Mouse (Mus musculus) forebrain, embryonic 15.5 days (tissue): ENCODE measurements around the gene Msl3. TPM values are rescaled to one million over a fixed set of nuclear protein-coding genes. Genes with fewer than 3 reads are reported as not detected.
A peak's percentile ranks its signal among the peaks of the same experiment; 100 is the strongest.
"Not testable (repeated sequence)": the region's sequence is repeated elsewhere in the genome, so short reads cannot be mapped to it uniquely, and the experiment has no call there.

Experiments
- ATAC-seq: fragments of 200-750 bp; cut with Nextera tagmentation; replicated peaks from 2 replicates; pipeline ENCODE4 v1.8.0; 2017; ENCODE audit warnings: mild to moderate bottlenecking, moderate TSS enrichment, moderate library complexity
- H3K27ac ChIP-seq: fragments of 300-500 bp; sonication (generic); replicated peaks from 2 replicates; pipeline ENCODE4 v1.5.1; 2015; ENCODE audit warnings: mild to moderate bottlenecking, inconsistent platforms
- H3K27me3 ChIP-seq: fragments of 300-500 bp; sonication (generic); 2 replicates; pipeline ENCODE4 v1.6.1; 2015; ENCODE audit warnings: inconsistent platforms
- H3K36me3 ChIP-seq: fragments of 300-500 bp; sonication (generic); 2 replicates; pipeline ENCODE4 v1.6.1; 2015; ENCODE audit warnings: mild to moderate bottlenecking, inconsistent platforms
- H3K4me1 ChIP-seq: fragments of 300-500 bp; sonication (generic); 2 replicates; pipeline ENCODE4 v1.6.1; 2015; ENCODE audit warnings: inconsistent platforms
- H3K4me2 ChIP-seq: fragments of 300-500 bp; sonication (generic); replicated peaks from 2 replicates; pipeline ENCODE4 v1.6.1; 2015; ENCODE audit warnings: mild to moderate bottlenecking, inconsistent platforms
- H3K4me3 ChIP-seq: fragments of 300-500 bp; sonication (generic); 2 replicates; pipeline ENCODE4 v1.5.1; 2015; ENCODE audit warnings: mild to moderate bottlenecking, inconsistent platforms
- H3K9ac ChIP-seq: fragments of 300-500 bp; sonication (generic); replicated peaks from 2 replicates; pipeline ENCODE4 v1.6.1; 2015; ENCODE audit warnings: mild to moderate bottlenecking, inconsistent platforms
- H3K9me3 ChIP-seq: fragments of 300-500 bp; sonication (generic); 2 replicates; pipeline ENCODE4 v1.6.1; 2016; ENCODE audit warnings: inconsistent platforms
- WGBS: fragments of 180-500 bp; shearing (Covaris S2); methylation state at CpG from one replicate; pipeline ENCODE4 v1.1.7; 2015; ENCODE audit warnings: mixed read lengths; 5-methylcytosine and 5-hydroxymethylcytosine counted together
- polyA plus RNA-seq: library from polyadenylated mRNA; unstranded; fragments of >200 nt; fragmentation: Nextera tagmentation; extraction: Ambion mirVana; gene quantifications from 2 replicates; pipeline ENCODE4 v1.2.1, GENCODE M21; 2015

The Msl3 gene
- 21.0 and 22.1 TPM in 2 replicates for polyA plus RNA-seq

DNA sequence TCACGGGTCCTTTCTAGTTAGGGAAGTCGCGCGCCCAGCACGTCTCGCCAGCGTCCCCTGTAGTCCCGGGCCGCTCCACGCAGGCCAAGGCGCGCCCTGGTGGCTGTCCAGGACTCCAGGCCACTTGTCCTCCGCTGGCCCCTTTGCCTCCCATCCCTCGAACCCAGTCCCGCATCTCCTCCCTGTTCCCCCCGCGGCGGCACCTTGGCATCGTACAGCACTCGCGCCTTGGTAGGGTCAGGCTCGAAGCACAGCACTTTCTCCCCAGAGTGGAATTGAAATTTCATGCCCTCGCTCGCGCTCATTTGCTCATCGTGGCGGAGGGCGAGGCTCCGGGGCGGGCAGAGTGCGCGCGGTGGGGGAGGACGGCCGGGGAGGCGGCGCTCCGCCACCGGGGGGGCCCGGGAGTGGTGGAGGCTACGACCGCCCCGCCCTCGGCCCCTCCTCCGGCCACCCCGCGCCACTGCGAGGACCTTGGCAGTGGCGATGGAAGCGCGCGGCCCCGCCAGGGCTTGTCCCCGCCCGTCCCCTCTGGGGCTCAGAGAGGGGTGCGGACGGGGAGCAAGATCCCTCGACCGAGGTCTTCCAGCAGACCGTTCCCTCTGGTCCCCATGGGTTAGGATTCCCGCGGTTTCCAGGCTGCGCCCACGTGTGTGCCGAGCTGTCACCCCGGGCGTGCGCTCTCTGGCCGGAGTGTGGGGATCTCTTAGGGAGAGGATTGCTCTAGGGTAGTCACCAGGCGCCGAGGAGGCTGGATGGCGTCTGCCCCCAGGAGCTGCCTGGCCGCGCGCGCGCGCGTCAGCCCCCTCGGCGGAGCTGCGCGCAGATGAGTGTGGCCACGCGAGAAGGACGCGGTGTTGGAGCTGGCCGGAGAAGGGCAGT, at the start of gene Msl3:
Gene Msl3, minus strand, starts transcription at position 374 of the 882 bp plus-strand sequence.
- WGBS = 26% methylated on average over 71 of the region's 88 CpGs
- peak; percentile 92 for ATAC-seq
- peak within 1 kb of the TSS; percentile 75 for H3K4me2 ChIP-seq

DNA sequence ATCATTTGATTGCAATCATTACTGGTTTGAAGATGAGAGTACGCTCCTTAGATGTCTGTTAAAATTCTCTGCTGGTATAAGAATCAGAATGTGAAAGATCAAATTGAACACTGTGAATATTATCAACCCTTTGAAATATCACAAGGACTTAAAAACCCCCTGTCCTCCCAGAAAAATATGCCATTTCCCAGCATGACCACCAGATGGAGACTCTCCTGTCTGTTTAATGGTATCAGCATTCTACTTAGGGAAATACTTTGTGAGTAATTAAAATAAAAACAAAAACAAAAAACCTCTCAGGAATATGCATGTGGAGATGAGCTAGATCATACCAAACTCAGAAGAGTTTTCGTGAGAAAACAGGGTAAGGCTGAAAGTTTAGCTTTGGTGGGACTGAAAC, 44.3 kb upstream of the Msl3 start:
- Histone ChIP-seq H3K36me3 (no peaks in the 10 kb centered on the region), H3K4me3 (no peak overlapping the region), H3K27me3 (no peaks in the 10 kb centered on the region), H3K9ac (no peak overlapping the region), H3K4me1 (no peaks in the 10 kb centered on the region), H3K27ac (no peak overlapping the region), H3K9me3 (no peaks in the 10 kb centered on the region), H3K4me2 (no peak overlapping the region)
- 73% methylated on average over 2 of the region's 2 CpGs for WGBS
- ATAC-seq = no peak

More for the DNA sequence above, at the start of gene Msl3:
- Histone ChIP-seq H3K9ac (peak within 1 kb of the TSS; percentile 62), H3K27me3 (no peaks in the 10 kb centered on the region), H3K36me3 (no peaks in the 10 kb centered on the region; the same call in 1 of the 2 replicates), H3K9me3 (no peaks in the 10 kb centered on the region), H3K4me3 (peak within 1 kb of the TSS; percentile 64), H3K27ac (peak within 1 kb of the TSS; percentile 92), H3K4me1 (no peaks in the 10 kb centered on the region)

DNA sequence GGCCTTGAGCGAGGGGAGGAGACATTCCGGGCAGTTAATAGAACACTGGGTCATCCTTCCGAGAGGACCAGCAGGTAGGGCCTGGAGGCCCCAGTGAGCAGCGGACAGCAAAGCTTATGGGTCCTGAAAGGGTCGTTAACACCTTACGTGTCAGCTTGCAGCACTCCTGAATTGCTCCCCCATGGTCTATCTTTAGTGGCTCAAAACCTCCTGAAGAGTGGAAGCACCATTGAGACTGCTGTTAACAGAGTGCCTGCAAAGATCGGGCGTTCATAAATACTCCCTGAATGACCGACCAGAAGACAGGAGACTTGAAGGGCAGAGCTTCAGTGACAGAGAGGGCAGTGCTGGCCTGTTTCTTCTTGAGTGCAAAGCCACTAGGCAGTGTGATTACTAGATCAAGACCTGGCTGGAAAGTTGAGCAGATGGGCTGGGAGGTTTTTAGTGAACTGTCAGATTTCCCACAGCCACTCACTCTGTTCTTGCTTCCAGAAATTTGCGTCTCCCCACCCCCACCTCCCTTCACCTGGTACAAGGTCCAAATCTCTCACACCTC, 787 bp upstream of the Msl3 start:
- ATAC-seq = peak; percentile 43

DNA sequence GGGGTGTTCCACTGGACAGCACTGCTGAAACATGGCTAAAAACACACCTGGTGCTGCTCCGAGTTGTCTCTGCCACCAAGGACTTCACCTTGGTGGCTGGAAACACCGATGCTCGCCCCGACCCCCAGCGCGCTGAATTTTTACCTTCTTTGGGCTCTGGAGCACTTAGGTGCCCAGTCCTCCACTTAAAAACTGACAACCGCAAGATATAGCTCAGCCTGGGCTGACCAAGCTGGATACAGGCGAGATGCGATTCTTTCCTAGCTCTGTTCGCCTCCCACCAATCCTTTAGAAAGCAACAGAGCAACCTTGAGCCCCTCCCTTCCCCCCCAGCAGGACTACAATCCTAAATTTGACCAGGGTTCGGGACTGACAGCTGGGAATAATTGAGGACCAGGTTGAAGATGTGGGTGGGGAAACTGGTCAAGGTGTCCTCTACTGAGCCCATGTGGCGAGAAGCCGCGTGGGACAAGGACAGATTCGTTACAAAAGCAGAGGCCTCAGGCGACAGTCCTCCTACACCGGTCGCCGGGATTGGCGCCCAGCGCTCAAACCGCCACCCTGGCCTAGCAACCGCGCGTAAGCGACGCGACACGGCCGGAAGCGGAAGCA, 679 bp downstream of the Msl3 start:
- Histone ChIP-seq H3K4me1 (no peaks in the 10 kb centered on the region), H3K36me3 (no peaks in the 10 kb centered on the region; the same call in 1 of the 2 replicates), H3K27me3 (no peaks in the 10 kb centered on the region), H3K27ac (peak overlapping the region; percentile 92), H3K9ac (peak overlapping the region; percentile 62), H3K4me3 (peak overlapping the region; percentile 64), H3K4me2 (peak overlapping the region; percentile 75), H3K9me3 (no peaks in the 10 kb centered on the region)
- 35% methylated on average over 26 of the region's 31 CpGs for WGBS
- ATAC-seq = peak; percentile 17

More for the DNA sequence above, 787 bp upstream of the Msl3 start:
- peak overlapping the region; percentile 92 for H3K27ac ChIP-seq
- H3K4me2 ChIP-seq = peak overlapping the region; percentile 75
- peak overlapping the region; percentile 62 for H3K9ac ChIP-seq
- H3K27me3 ChIP-seq = no peaks in the 10 kb centered on the region
- 32% methylated on average over 10 of the region's 10 CpGs for WGBS
- H3K4me1 ChIP-seq = no peaks in the 10 kb centered on the region
- no peaks in the 10 kb centered on the region for H3K9me3 ChIP-seq
- peak overlapping the region; percentile 64 for H3K4me3 ChIP-seq
- no peaks in the 10 kb centered on the region; the same call in 1 of the 2 replicates for H3K36me3 ChIP-seq

DNA sequence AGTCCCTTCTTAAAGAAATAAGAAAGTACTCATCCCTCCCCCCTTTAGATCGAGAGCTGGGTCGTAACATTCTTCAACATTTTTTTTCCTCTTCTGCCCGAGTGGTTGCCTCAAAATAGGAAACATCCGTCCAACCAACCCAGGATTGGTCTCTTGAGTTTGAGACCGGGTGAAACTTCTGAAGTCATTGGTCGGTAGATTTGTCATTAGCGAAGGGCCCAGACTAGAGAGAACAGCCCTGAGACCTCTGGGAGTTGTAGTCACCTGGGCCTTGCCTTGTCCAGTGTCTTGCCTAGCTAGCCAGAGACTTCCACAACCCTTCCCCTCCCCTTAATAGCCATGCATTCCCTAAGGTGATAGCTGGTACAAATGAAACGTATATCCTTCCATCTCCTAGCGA, 1.3 kb downstream of the Msl3 start:
- Histone ChIP-seq H3K4me3 (peak overlapping the region; percentile 64), H3K27me3 (no peaks in the 10 kb centered on the region), H3K9me3 (no peaks in the 10 kb centered on the region), H3K4me1 (no peaks in the 10 kb centered on the region), H3K4me2 (peak overlapping the region; percentile 75), H3K27ac (peak overlapping the region; percentile 92; the same call in 1 of the 2 replicates), H3K36me3 (no peaks in the 10 kb centered on the region; the same call in 1 of the 2 replicates), H3K9ac (peak overlapping the region; percentile 62)
- ATAC-seq = peak; percentile 66
- 18% methylated on average over 9 of the region's 9 CpGs for WGBS

DNA sequence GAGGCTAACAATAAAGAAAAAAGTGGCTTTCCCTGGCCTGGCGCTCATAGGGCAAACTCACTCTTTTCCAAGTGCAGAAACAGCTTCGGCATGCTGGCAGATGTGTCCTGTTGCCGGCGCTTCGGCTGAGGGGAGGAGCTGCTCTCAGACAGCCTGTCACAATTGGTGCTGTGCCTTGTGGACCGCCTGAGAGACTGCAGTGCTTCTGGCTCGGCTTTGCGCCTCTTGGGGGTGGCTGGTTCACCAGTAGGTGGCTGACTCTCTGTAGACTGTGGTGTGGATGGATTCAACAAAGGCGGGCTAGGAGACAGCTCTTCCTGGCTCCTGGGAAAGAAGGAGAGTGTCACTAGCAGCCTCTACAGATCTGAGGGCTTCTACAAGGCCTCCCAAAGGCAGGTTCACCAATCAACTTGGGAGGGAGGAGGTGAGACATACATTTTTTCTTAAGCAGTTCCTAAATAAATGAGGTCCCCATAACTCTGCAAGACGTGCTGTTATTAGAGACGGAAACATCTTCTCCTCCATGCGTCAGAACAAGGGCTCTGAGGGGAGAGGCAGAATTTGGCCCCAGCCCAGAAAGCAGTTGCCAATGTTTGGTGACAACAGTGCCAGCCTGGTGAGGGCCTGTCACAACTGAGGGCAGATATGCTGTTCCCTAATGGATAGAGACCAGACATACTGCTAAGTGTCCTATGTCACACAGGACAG, 9.6 kb downstream of the Msl3 start:
- Histone ChIP-seq H3K4me3 (no peak overlapping the region), H3K27ac (no peak overlapping the region), H3K4me1 (no peaks in the 10 kb centered on the region), H3K9ac (no peak overlapping the region), H3K9me3 (no peaks in the 10 kb centered on the region), H3K36me3 (no peaks in the 10 kb centered on the region), H3K4me2 (no peak overlapping the region), H3K27me3 (no peaks in the 10 kb centered on the region)
- 67% methylated on average over 12 of the region's 12 CpGs for WGBS
- ATAC-seq = no peak

DNA sequence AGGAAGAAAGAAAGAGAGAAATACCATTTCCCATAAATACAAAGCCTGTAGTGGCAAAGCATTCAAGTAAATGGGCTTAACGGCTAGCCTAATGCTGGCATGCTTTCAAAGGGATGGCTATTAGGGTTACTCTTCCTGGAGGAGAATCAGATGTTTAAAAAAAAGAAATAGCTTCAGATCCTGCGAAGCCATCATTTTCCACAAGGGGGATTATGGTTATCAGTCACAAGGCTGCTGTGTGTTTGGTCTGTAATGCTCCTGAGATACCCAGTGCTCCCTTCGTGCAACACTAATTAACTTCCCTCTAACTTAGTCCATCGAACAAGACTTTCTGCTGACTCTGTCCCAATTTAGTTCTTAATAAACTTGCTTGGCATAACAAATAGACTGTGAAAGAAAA, 13.5 kb downstream of the Msl3 start:
- H3K4me3 ChIP-seq = no peak overlapping the region
- H3K27ac ChIP-seq = no peak overlapping the region
- no peak overlapping the region for H3K4me2 ChIP-seq
- no peak for ATAC-seq
- H3K9me3 ChIP-seq = no peaks in the 10 kb centered on the region
- no peaks in the 10 kb centered on the region for H3K36me3 ChIP-seq
- H3K9ac ChIP-seq = no peak overlapping the region
- H3K4me1 ChIP-seq = no peaks in the 10 kb centered on the region
- H3K27me3 ChIP-seq = no peaks in the 10 kb centered on the region
- WGBS = 51% methylated on average over 4 of the region's 4 CpGs

DNA sequence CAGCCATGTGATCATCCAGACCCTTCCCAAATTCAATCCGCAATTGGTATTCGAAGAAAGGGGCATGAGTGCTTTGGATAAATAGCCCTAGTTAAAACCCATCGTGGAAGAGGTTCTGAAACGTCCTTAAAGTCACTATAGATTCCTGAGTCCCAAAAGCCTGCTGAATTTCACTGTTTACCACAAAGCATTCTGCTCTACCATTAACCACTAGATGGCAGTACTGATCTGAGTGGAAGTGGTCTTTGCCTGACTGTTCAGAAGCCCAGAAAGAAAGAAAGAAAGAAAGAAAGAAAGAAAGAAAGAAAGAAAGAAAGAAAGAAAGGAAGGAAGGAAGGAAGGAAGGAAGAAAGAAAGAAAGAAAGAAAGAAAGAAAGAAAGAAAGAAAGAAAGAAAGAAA, 13.9 kb downstream of the Msl3 start:
- H3K4me3 ChIP-seq, H3K9ac ChIP-seq, H3K36me3 ChIP-seq, H3K4me1 ChIP-seq, H3K9me3 ChIP-seq, H3K27me3 ChIP-seq, H3K4me2 ChIP-seq, H3K27ac ChIP-seq: not testable (repeated sequence)
- 53% methylated on average over 4 of the region's 4 CpGs for WGBS
- ATAC-seq = 0 out of 2 replicates have a peak, but pooled peaks have one; percentile 60

DNA sequence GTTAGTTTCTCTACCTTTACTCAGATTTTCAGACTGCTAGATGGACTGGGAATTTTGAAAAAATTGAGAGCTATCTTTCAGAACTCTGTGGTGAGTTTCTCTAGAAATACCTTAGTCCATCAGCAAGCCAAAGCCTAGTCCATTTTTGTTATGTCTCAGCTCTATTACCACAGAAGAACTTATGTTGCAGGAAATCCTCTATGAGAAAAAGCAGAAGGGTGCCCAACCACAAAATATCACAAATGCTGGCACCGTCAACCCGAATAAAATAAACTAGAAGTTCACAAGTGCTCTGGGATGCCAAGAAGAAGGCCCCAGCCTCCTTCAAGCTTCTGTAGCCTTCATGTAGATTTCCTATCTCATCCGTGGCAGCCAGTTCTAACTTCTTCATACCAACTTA, 14.4 kb downstream of the Msl3 start:
- no peak for ATAC-seq
- no peak overlapping the region for H3K4me3 ChIP-seq
- no peaks in the 10 kb centered on the region for H3K9me3 ChIP-seq
- no peak overlapping the region for H3K9ac ChIP-seq
- no peaks in the 10 kb centered on the region for H3K4me1 ChIP-seq
- WGBS = 88% methylated on average over 3 of the region's 3 CpGs
- H3K27ac ChIP-seq = no peak overlapping the region
- H3K27me3 ChIP-seq = no peaks in the 10 kb centered on the region
- no peak overlapping the region for H3K4me2 ChIP-seq
- no peaks in the 10 kb centered on the region for H3K36me3 ChIP-seq

DNA sequence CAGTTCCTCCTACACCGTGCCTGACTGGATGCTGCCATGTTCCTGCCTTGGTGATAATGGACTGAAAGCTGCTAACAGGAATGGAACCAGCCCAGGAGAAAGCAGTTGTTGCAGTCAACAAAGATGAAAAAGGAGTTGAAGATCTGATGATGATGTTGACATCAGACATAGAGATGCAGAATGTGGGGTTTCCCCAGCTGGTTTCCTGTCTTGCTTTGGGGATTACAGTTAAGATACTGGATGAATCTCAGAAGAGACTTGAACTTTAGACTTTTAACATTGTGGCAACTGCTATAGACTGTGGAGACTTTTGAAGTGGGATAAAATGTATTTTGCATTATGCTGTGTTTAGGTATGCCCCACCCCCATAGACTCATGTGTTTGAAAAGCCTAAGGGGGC, 15.9 kb downstream of the Msl3 start:
- ATAC-seq = no peak
- H3K4me2 ChIP-seq = no peak overlapping the region
- WGBS = 97% methylated on average over 1 of the region's 1 CpGs
- H3K9me3 ChIP-seq = no peaks in the 10 kb centered on the region
- H3K4me1 ChIP-seq = no peaks in the 10 kb centered on the region
- H3K36me3 ChIP-seq = no peaks in the 10 kb centered on the region
- no peak overlapping the region for H3K4me3 ChIP-seq
- no peak overlapping the region for H3K9ac ChIP-seq
- H3K27me3 ChIP-seq = no peaks in the 10 kb centered on the region
- H3K27ac ChIP-seq = no peak overlapping the region

DNA sequence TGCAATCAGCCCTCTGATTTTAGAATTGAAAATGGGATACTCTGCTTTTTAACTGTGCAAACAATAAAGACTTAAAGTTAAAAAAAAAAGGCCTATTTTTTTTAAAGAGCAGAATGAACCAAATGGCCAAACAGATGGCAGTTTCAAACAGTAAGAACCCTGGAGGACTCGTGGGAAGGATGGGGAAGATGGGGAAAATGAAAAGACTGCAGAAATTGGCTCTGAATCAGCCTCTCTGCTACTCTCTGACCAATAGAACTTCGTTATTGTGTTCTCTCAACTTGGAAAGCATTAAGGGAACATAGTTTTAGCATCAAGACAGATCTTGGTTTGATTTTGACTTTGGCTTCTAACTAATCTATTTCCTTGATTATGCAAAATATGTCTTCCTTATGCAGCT, 24.4 kb downstream of the Msl3 start:
- no peaks in the 10 kb centered on the region for H3K27me3 ChIP-seq
- WGBS = 57% methylated on average over 2 of the region's 2 CpGs
- H3K36me3 ChIP-seq = no peaks in the 10 kb centered on the region
- no peaks in the 10 kb centered on the region for H3K4me1 ChIP-seq
- H3K9me3 ChIP-seq = no peaks in the 10 kb centered on the region
- no peak overlapping the region for H3K27ac ChIP-seq
- no peak overlapping the region for H3K4me3 ChIP-seq
- no peak overlapping the region for H3K9ac ChIP-seq
- ATAC-seq = no peak
- H3K4me2 ChIP-seq = no peak overlapping the region

DNA sequence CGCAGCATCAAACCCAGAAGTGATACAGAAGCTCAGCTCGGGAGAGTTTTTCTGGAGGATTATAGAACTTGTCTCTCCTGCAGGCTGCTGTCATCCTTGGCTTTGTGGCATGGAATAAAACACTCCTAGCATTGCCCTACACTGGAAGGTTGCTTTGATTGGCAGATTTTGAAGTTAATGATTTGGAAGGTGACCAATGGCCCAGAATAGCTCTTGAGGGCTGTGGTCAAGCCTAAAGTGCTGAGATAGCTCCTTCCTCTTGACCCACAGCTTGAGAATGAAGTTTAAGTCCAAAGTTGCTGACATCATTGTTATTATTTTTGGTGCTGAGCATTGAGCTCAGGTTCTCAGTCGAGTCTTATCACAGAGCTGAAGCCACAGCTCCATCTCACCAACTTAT, 26.0 kb downstream of the Msl3 start:
- Histone ChIP-seq H3K4me1 (no peaks in the 10 kb centered on the region), H3K27ac (no peak overlapping the region), H3K4me3 (no peak overlapping the region), H3K27me3 (no peaks in the 10 kb centered on the region), H3K9me3 (no peaks in the 10 kb centered on the region), H3K4me2 (no peak overlapping the region), H3K9ac (no peak overlapping the region), H3K36me3 (no peaks in the 10 kb centered on the region)
- no peak for ATAC-seq
- WGBS = 80% methylated on average over 3 of the region's 3 CpGs
